Mouse (Mus musculus) MEL (cell line): ENCODE results near the gene Majin.

Experiments used
- CTCF ChIP-seq, 3 experiments: IDR thresholded peaks in 2 of 3; conservative IDR thresholded peaks in 1 of 3; 2 replicates each; pipeline ENCODE4 v1.5.1; 2011 to 2012; ENCODE audit warnings: low read length in 3 of 3, low read depth in 2 of 3, mild to moderate bottlenecking in 2 of 3, improper control_type of control experiment in 1 of 3, inconsistent platforms in 1 of 3, mixed read lengths in 1 of 3, moderate library complexity in 1 of 3; ENCODE audit not compliant: control insufficient read depth in 1 of 3, insufficient read depth in 1 of 3, poor library complexity in 1 of 3, severe bottlenecking in 1 of 3
- EP300 ChIP-seq, 2 experiments: IDR thresholded peaks; 2 replicates each; pipeline ENCODE4 v1.6.1; 2011; ENCODE audit warnings: improper control_type of control experiment in 2 of 2, low read length in 2 of 2, low read depth in 1 of 2, mild to moderate bottlenecking in 1 of 2
- ETS1 ChIP-seq: IDR thresholded peaks from 2 replicates; pipeline ENCODE4 v1.6.1; 2012; ENCODE audit warnings: low read depth, mild to moderate bottlenecking, inconsistent platforms, low read length, improper control_type of control experiment, moderate library complexity
- MAX ChIP-seq: IDR thresholded peaks from 2 replicates; pipeline ENCODE4 v1.6.1; 2011; ENCODE audit warnings: low read length, improper control_type of control experiment
- POLR2A ChIP-seq, 2 experiments: IDR thresholded peaks; 2 replicates each; pipeline ENCODE4 v1.6.1; 2011 to 2012; ENCODE audit warnings: low read length in 2 of 2, mild to moderate bottlenecking in 2 of 2, control low read depth in 1 of 2, improper control_type of control experiment in 1 of 2, low read depth in 1 of 2, moderate library complexity in 1 of 2; ENCODE audit not compliant: control insufficient read depth in 1 of 2, insufficient read depth in 1 of 2, poor library complexity in 1 of 2
- ZC3H11A ChIP-seq: IDR thresholded peaks from 2 replicates; pipeline ENCODE4 v1.6.1; 2012; ENCODE audit warnings: low read depth, mild to moderate bottlenecking, inconsistent platforms, low read length, improper control_type of control experiment

GRCm38 (mm10) chr19:6140374-6140677 is 43.9 kb upstream of the Majin start:
- TF ChIP-seq POLR2A (IDR thresholded peaks at IDR 0.05; ENCODE audit: control insufficient read depth in 1 of 2, insufficient read depth in 1 of 2, low read depth in 1 of 2, low read length in 2 of 2, poor library complexity in 1 of 2) (no peak; a peak in 1 of 4 replicates), EP300 (IDR thresholded peaks at IDR 0.05; ENCODE audit: low read depth in 1 of 2, low read length in 2 of 2) (no peak), ETS1 (no peak), ZC3H11A (no peak), CTCF (IDR thresholded peaks at IDR 0.05 in 2 of 3, conservative IDR thresholded peaks at IDR 0.05 in 1 of 3; ENCODE audit: control insufficient read depth in 1 of 3, insufficient read depth in 1 of 3, low read depth in 2 of 3, low read length in 3 of 3, poor library complexity in 1 of 3, severe bottlenecking in 1 of 3) (no peak), MAX (no peak)
